Mouse (Mus musculus) CD4-positive, CD25-positive, alpha-beta regulatory T cell, adult 4 months (primary cell): ENCODE results near the gene Tcl1b4. TPM values are rescaled to one million over a fixed set of nuclear protein-coding genes. Genes with fewer than 3 reads are reported as not detected.

ENCODE experiments used
- ATAC-seq: one replicate; pipeline ENCODE4 v1.8.0; 2017
- polyA plus RNA-seq, 2 experiments: library from polyadenylated mRNA; unstranded; fragments of 100-300 nt; shearing (Covaris generic); gene quantifications; one replicate each; pipeline ENCODE4 v1.2.1; 2017

Tcl1b4 gene
- polyA plus RNA-seq, 2 experiments from 2014 or later: not detected

- ATAC-seq: no peak
Measured at GRCm38 (mm10) chr12:105248763-105249233, 47.0 kb downstream of the Tcl1b4 start.

- ATAC-seq: no peak
Measured at GRCm38 (mm10) chr12:105253796-105254195, 52.0 kb downstream of the Tcl1b4 start.

Other genes starting within 250 kb of the Tcl1b4 start
- 1 to 10 TPM; 1.6 to 5.5 TPM for gene Syne3, start 192.1 kb upstream of the Tcl1b4 start, polyA plus RNA-seq
- gene Glrx5, start 169.3 kb upstream of the Tcl1b4 start, polyA plus RNA-seq: 1 to 10 TPM; 3.3 to 8.5 TPM
- not detected for gene Tcl1b2, start 55.9 kb upstream of the Tcl1b4 start, polyA plus RNA-seq
- not detected for gene Tcl1b1, start 42.3 kb upstream of the Tcl1b4 start, polyA plus RNA-seq
- gene Tcl1b5, start 25.6 kb upstream of the Tcl1b4 start, polyA plus RNA-seq: not detected
- not detected for gene Tcl1b3, start 10.9 kb upstream of the Tcl1b4 start, polyA plus RNA-seq
- gene Tcl1, start 20.8 kb downstream of the Tcl1b4 start, polyA plus RNA-seq: not detected
- gene Tunar, start 131.9 kb downstream of the Tcl1b4 start, polyA plus RNA-seq: not detected